Mouse (Mus musculus): ENCODE data around the gene Dirc2. TPM values are rescaled to one million over a fixed set of nuclear protein-coding genes. Genes with fewer than 3 reads are reported as not detected.

Dirc2 gene
- polyA plus RNA-seq (2012; rRNA removed), result 33.3 and 35.1 TPM in 2 replicates

- WGBS, result under 1% methylated on average over 78 of the region's 78 CpGs
- TF ChIP-seq CTCF (conservative IDR thresholded peaks at IDR 0.05; ENCODE audit: insufficient read depth, insufficient read length, low read depth, low read length), result no peak
- no peak for TF ChIP-seq POLR2A (IDR thresholded peaks at IDR 0.05; ENCODE audit: low read depth, low read length)
- DNase-seq, result peak; percentile 80
- Histone ChIP-seq H3K36me3 (ENCODE audit: control insufficient read depth, insufficient read depth, low read length) (no peaks in the 10 kb centered on the region), H3K4me3 (ENCODE audit: insufficient read depth, low read depth, low read length) (peak within 1 kb of the TSS; percentile 69), H3K4me1 (ENCODE audit: control insufficient read depth, insufficient read depth, low read length) (peaks cover 9% of the 10 kb centered on the region), H3K27ac (ENCODE audit: insufficient read depth, low read depth, low read length) (peak within 1 kb of the TSS; percentile 66), H3K27me3 (replicated peaks; ENCODE audit: control insufficient read depth, insufficient read depth, low read length) (no peaks in the 10 kb centered on the region)
Measured at GRCm38 (mm10) chr16:35768785-35769642, at the start of gene Dirc2. Gene Dirc2 (minus strand): TSS chr16:35769356.

GRCm38 (mm10) chr16:35817255-35818089, 48.3 kb upstream of the Dirc2 start:
- Histone ChIP-seq H3K36me3 (ENCODE audit: control insufficient read depth, insufficient read depth, low read length) (no peaks in the 10 kb centered on the region), H3K27ac (ENCODE audit: insufficient read depth, low read depth, low read length) (no peak overlapping the region), H3K4me1 (ENCODE audit: control insufficient read depth, insufficient read depth, low read length) (no peaks in the 10 kb centered on the region), H3K27me3 (replicated peaks; ENCODE audit: control insufficient read depth, insufficient read depth, low read length) (no peaks in the 10 kb centered on the region), H3K4me3 (ENCODE audit: insufficient read depth, low read depth, low read length) (no peak overlapping the region)
- TF ChIP-seq CTCF (conservative IDR thresholded peaks at IDR 0.05; ENCODE audit: insufficient read depth, insufficient read length, low read depth, low read length), result peak; percentile 99
- no peak for TF ChIP-seq POLR2A (IDR thresholded peaks at IDR 0.05; ENCODE audit: low read depth, low read length)
- 33% methylated on average over 13 of the region's 13 CpGs for WGBS
- peak; percentile 85 for DNase-seq

- 47% methylated on average over 3 of the region's 3 CpGs for WGBS
- no peaks in the 10 kb centered on the region for H3K36me3 ChIP-seq (ENCODE audit: control insufficient read depth, insufficient read depth, low read length)
- no peaks in the 10 kb centered on the region for H3K27me3 ChIP-seq (replicated peaks; ENCODE audit: control insufficient read depth, insufficient read depth, low read length)
- no peaks in the 10 kb centered on the region for H3K4me1 ChIP-seq (ENCODE audit: control insufficient read depth, insufficient read depth, low read length)
- no peak for TF ChIP-seq POLR2A (IDR thresholded peaks at IDR 0.05; ENCODE audit: low read depth, low read length)
- TF ChIP-seq CTCF (conservative IDR thresholded peaks at IDR 0.05; ENCODE audit: insufficient read depth, insufficient read length, low read depth, low read length), result no peak
- no peak overlapping the region for H3K27ac ChIP-seq (ENCODE audit: insufficient read depth, low read depth, low read length)
- no peak overlapping the region for H3K4me3 ChIP-seq (ENCODE audit: insufficient read depth, low read depth, low read length)
- no peak for DNase-seq
Measured at GRCm38 (mm10) chr16:35813119-35813518, 44.0 kb upstream of the Dirc2 start.

DNA sequence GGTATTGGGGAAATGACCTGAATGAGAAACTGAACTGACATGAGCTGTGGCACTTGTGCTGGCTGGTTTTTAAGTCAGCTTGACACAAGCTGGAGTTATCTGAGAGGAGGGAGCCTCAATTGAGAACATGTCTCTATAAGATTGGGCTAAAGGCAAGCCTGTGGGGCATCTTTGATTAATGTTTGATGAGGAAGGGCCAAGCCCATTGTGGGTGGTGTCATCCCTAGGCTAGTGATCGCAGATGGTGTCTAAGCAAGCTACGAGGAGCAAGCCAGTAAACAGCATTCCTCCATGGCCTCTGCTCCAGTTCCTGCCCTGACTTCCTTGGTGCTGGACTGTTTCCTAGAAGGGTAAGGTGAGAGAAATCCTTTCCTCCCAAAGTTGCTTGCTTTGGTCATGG, 39.7 kb upstream of the Dirc2 start:
- Histone ChIP-seq H3K4me1 (ENCODE audit: control insufficient read depth, insufficient read depth, low read length) (no peaks in the 10 kb centered on the region; the same call in 1 of the 2 replicates), H3K4me3 (ENCODE audit: insufficient read depth, low read depth, low read length) (no peak overlapping the region), H3K27ac (ENCODE audit: insufficient read depth, low read depth, low read length) (no peak overlapping the region), H3K36me3 (ENCODE audit: control insufficient read depth, insufficient read depth, low read length) (no peaks in the 10 kb centered on the region), H3K27me3 (replicated peaks; ENCODE audit: control insufficient read depth, insufficient read depth, low read length) (no peaks in the 10 kb centered on the region)
- no peak for TF ChIP-seq CTCF (conservative IDR thresholded peaks at IDR 0.05; ENCODE audit: insufficient read depth, insufficient read length, low read depth, low read length)
- TF ChIP-seq POLR2A (IDR thresholded peaks at IDR 0.05; ENCODE audit: low read depth, low read length), result no peak
- WGBS, result 74% methylated on average over 2 of the region's 2 CpGs
- no peak for DNase-seq

GRCm38 (mm10) chr16:35807663-35807992, 38.5 kb upstream of the Dirc2 start:
- Histone ChIP-seq H3K27me3 (replicated peaks; ENCODE audit: control insufficient read depth, insufficient read depth, low read length) (no peaks in the 10 kb centered on the region), H3K36me3 (ENCODE audit: control insufficient read depth, insufficient read depth, low read length) (no peaks in the 10 kb centered on the region), H3K27ac (ENCODE audit: insufficient read depth, low read depth, low read length) (no peak overlapping the region), H3K4me1 (ENCODE audit: control insufficient read depth, insufficient read depth, low read length) (no peaks in the 10 kb centered on the region; the same call in 1 of the 2 replicates), H3K4me3 (ENCODE audit: insufficient read depth, low read depth, low read length) (no peak overlapping the region)
- DNase-seq, result peak; percentile 77
- no peak for TF ChIP-seq POLR2A (IDR thresholded peaks at IDR 0.05; ENCODE audit: low read depth, low read length)
- no peak for TF ChIP-seq CTCF (conservative IDR thresholded peaks at IDR 0.05; ENCODE audit: insufficient read depth, insufficient read length, low read depth, low read length)
- WGBS, result 61% methylated on average over 4 of the region's 4 CpGs

- Histone ChIP-seq H3K27me3 (replicated peaks; ENCODE audit: control insufficient read depth, insufficient read depth, low read length) (no peaks in the 10 kb centered on the region), H3K27ac (ENCODE audit: insufficient read depth, low read depth, low read length) (peak overlapping the region; percentile 64; the same call in 1 of the 2 replicates), H3K36me3 (ENCODE audit: control insufficient read depth, insufficient read depth, low read length) (no peaks in the 10 kb centered on the region), H3K4me3 (ENCODE audit: insufficient read depth, low read depth, low read length) (no peak overlapping the region), H3K4me1 (ENCODE audit: control insufficient read depth, insufficient read depth, low read length) (no peaks in the 10 kb centered on the region; the same call in 1 of the 2 replicates)
- TF ChIP-seq POLR2A (IDR thresholded peaks at IDR 0.05; ENCODE audit: low read depth, low read length), result no peak
- TF ChIP-seq CTCF (conservative IDR thresholded peaks at IDR 0.05; ENCODE audit: insufficient read depth, insufficient read length, low read depth, low read length), result no peak
- no peak for DNase-seq
- WGBS, result 78% methylated on average over 6 of the region's 6 CpGs
Measured at GRCm38 (mm10) chr16:35806973-35807662, 38.0 kb upstream of the Dirc2 start.
